Mouse (Mus musculus): Measurements from ENCODE around the gene Fam208b. TPM values are rescaled to one million over a fixed set of nuclear protein-coding genes. Genes with fewer than 3 reads are reported as not detected.

Fam208b gene
- polyA plus RNA-seq, 1 experiment = 84.6 TPM

- Histone ChIP-seq H3K9ac (ENCODE audit: low read depth, poor library complexity, severe bottlenecking) (peak within 1 kb of the TSS; percentile 65), H3K36me3 (ENCODE audit: control insufficient read depth, insufficient read depth, low read length, poor library complexity, severe bottlenecking) (no peaks in the 10 kb centered on the region), H3K27ac (ENCODE audit: insufficient read depth, low read length) (no peak within 1 kb of the TSS), H3K4me1 (ENCODE audit: control insufficient read depth, insufficient read depth, low read length) (no peaks in the 10 kb centered on the region), H3K9me3 (replicated peaks; ENCODE audit: control insufficient read depth, insufficient read depth, low read length, poor library complexity, severe bottlenecking) (no peaks in the 10 kb centered on the region), H3K4me3 (ENCODE audit: low read depth, low read length) (peak within 1 kb of the TSS; percentile 93), H3K27me3 (ENCODE audit: control insufficient read depth, insufficient read depth, low read length, poor library complexity, severe bottlenecking) (no peaks in the 10 kb centered on the region)
- TF ChIP-seq EP300 (IDR thresholded peaks at IDR 0.05; ENCODE audit: insufficient read depth, low read depth, low read length) (no peak), CTCF (IDR thresholded peaks at IDR 0.05; ENCODE audit: low read depth, low read length) (no peak), POLR2A (IDR thresholded peaks at IDR 0.05; ENCODE audit: insufficient read depth, low read length) (no peak)
Measured at GRCm38 (mm10) chr13:3633895-3634811, 23.2 kb upstream of the Fam208b start, which contains the start of gene Asb13. Gene Asb13, plus strand, starts transcription at chr13:3634032.

DNA sequence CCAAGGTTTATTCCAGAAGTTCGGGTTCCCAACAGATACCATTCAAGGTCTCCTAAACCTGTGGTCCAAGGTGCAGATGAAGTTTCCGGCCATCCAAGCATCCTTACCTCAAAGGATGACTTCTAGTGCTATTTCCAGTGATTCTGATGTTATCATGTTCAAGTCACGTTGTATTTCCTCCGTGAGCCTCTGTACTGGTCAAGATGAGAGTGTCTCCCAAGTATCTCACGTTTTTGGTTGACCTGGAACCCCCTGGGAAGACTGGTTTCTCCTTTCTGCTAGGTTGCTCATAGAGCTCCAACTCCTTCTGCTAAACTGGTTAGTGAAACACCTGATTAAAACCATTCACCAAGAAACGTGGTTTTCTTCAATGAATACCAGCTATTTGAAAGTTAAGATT lies 22.2 kb upstream of the Fam208b start:
- TF ChIP-seq CTCF (IDR thresholded peaks at IDR 0.05; ENCODE audit: low read depth, low read length) = no peak
- no peak for TF ChIP-seq EP300 (IDR thresholded peaks at IDR 0.05; ENCODE audit: insufficient read depth, low read depth, low read length)
- TF ChIP-seq POLR2A (IDR thresholded peaks at IDR 0.05; ENCODE audit: insufficient read depth, low read length) = no peak
- H3K4me1 ChIP-seq (ENCODE audit: control insufficient read depth, insufficient read depth, low read length) = peaks cover 2% of the 10 kb centered on the region
- no peaks in the 10 kb centered on the region for H3K9me3 ChIP-seq (replicated peaks; ENCODE audit: control insufficient read depth, insufficient read depth, low read length, poor library complexity, severe bottlenecking)
- H3K27ac ChIP-seq (ENCODE audit: insufficient read depth, low read length) = no peak overlapping the region
- no peak overlapping the region for H3K9ac ChIP-seq (ENCODE audit: low read depth, poor library complexity, severe bottlenecking)
- no peaks in the 10 kb centered on the region for H3K36me3 ChIP-seq (ENCODE audit: control insufficient read depth, insufficient read depth, low read length, poor library complexity, severe bottlenecking)
- no peaks in the 10 kb centered on the region for H3K27me3 ChIP-seq (ENCODE audit: control insufficient read depth, insufficient read depth, low read length, poor library complexity, severe bottlenecking)
- H3K4me3 ChIP-seq (ENCODE audit: low read depth, low read length) = no peak overlapping the region

DNA sequence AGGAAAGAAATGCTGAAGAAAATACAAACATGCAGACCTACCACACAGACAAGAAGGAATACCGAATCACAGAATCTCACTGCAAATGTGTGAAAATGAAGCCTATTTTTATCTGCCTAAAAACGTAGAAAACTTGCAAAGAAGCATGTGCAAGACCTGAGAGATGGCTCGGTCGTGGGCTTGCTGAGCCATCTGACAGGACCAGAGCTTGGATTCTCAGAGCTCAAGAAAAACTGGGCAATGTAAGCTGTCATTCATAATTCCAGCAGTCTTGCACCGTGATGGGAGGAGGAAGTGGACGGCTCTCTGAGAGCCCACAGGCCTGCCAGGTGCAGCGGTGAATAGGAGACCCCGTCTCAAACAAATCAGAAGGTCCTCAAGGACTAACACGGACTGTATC lies 21.6 kb upstream of the Fam208b start:
- H3K9ac ChIP-seq (ENCODE audit: low read depth, poor library complexity, severe bottlenecking) = no peak overlapping the region
- H3K27me3 ChIP-seq (ENCODE audit: control insufficient read depth, insufficient read depth, low read length, poor library complexity, severe bottlenecking) = no peaks in the 10 kb centered on the region
- no peaks in the 10 kb centered on the region for H3K9me3 ChIP-seq (replicated peaks; ENCODE audit: control insufficient read depth, insufficient read depth, low read length, poor library complexity, severe bottlenecking)
- H3K27ac ChIP-seq (ENCODE audit: insufficient read depth, low read length) = no peak overlapping the region
- TF ChIP-seq POLR2A (IDR thresholded peaks at IDR 0.05; ENCODE audit: insufficient read depth, low read length) = no peak
- no peaks in the 10 kb centered on the region for H3K36me3 ChIP-seq (ENCODE audit: control insufficient read depth, insufficient read depth, low read length, poor library complexity, severe bottlenecking)
- H3K4me1 ChIP-seq (ENCODE audit: control insufficient read depth, insufficient read depth, low read length) = peaks cover 3% of the 10 kb centered on the region
- no peak overlapping the region for H3K4me3 ChIP-seq (ENCODE audit: low read depth, low read length)

DNA sequence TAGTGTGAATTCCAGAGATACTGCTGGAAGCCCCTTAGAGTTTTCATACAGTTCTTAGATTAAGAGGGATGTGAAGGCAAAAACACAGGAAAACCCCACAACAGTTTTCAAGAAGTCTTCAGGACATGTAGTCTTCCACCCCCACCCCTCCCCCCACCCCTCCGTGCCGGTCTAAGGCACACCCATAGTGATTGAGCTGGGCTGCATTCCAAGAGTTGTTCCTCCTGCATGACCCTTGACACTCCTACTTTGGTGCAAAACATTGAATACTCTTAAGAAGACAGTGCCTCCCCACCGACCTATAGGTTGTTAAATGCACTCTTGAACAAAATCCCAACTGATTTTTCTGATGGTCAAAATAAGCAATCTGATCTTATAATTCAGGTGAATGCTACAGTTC lies 17.2 kb upstream of the Fam208b start:
- Histone ChIP-seq H3K4me1 (ENCODE audit: control insufficient read depth, insufficient read depth, low read length) (peaks cover 4% of the 10 kb centered on the region), H3K27ac (ENCODE audit: insufficient read depth, low read length) (no peak overlapping the region), H3K27me3 (ENCODE audit: control insufficient read depth, insufficient read depth, low read length, poor library complexity, severe bottlenecking) (no peaks in the 10 kb centered on the region), H3K36me3 (ENCODE audit: control insufficient read depth, insufficient read depth, low read length, poor library complexity, severe bottlenecking) (no peaks in the 10 kb centered on the region), H3K9me3 (replicated peaks; ENCODE audit: control insufficient read depth, insufficient read depth, low read length, poor library complexity, severe bottlenecking) (peaks cover 9% of the 10 kb centered on the region), H3K4me3 (ENCODE audit: low read depth, low read length) (no peak overlapping the region), H3K9ac (ENCODE audit: low read depth, poor library complexity, severe bottlenecking) (no peak overlapping the region)
- TF ChIP-seq CTCF (IDR thresholded peaks at IDR 0.05; ENCODE audit: low read depth, low read length) (no peak), EP300 (IDR thresholded peaks at IDR 0.05; ENCODE audit: insufficient read depth, low read depth, low read length) (peak; percentile 62; the same call in 1 of the 2 replicates)

- 0 out of 2 replicates have a peak overlapping the region, but pooled peaks have one; percentile 14 for H3K9ac ChIP-seq (ENCODE audit: low read depth, poor library complexity, severe bottlenecking)
- H3K27ac ChIP-seq (ENCODE audit: insufficient read depth, low read length) = no peak overlapping the region
- H3K4me3 ChIP-seq (ENCODE audit: low read depth, low read length) = no peak overlapping the region
- peaks cover 16% of the 10 kb centered on the region for H3K9me3 ChIP-seq (replicated peaks; ENCODE audit: control insufficient read depth, insufficient read depth, low read length, poor library complexity, severe bottlenecking)
- no peaks in the 10 kb centered on the region for H3K36me3 ChIP-seq (ENCODE audit: control insufficient read depth, insufficient read depth, low read length, poor library complexity, severe bottlenecking)
- H3K27me3 ChIP-seq (ENCODE audit: control insufficient read depth, insufficient read depth, low read length, poor library complexity, severe bottlenecking) = no peaks in the 10 kb centered on the region
- TF ChIP-seq EP300 (IDR thresholded peaks at IDR 0.05; ENCODE audit: insufficient read depth, low read depth, low read length) (no peak), POLR2A (IDR thresholded peaks at IDR 0.05; ENCODE audit: insufficient read depth, low read length) (no peak), CTCF (IDR thresholded peaks at IDR 0.05; ENCODE audit: low read depth, low read length) (no peak)
- peaks cover 4% of the 10 kb centered on the region for H3K4me1 ChIP-seq (ENCODE audit: control insufficient read depth, insufficient read depth, low read length)
Measured at GRCm38 (mm10) chr13:3627139-3627538, 16.2 kb upstream of the Fam208b start.

GRCm38 (mm10) chr13:3610118-3610794 lies 652 bp downstream of the Fam208b start:
- no peaks in the 10 kb centered on the region for H3K4me1 ChIP-seq (ENCODE audit: control insufficient read depth, insufficient read depth, low read length)
- H3K9ac ChIP-seq (ENCODE audit: low read depth, poor library complexity, severe bottlenecking) = peak overlapping the region; percentile 83
- H3K27ac ChIP-seq (ENCODE audit: insufficient read depth, low read length) = peak overlapping the region; percentile 55
- TF ChIP-seq POLR2A (IDR thresholded peaks at IDR 0.05; ENCODE audit: insufficient read depth, low read length) (no peak), EP300 (IDR thresholded peaks at IDR 0.05; ENCODE audit: insufficient read depth, low read depth, low read length) (no peak), CTCF (IDR thresholded peaks at IDR 0.05; ENCODE audit: low read depth, low read length) (no peak)
- peaks cover 31% of the 10 kb centered on the region for H3K9me3 ChIP-seq (replicated peaks; ENCODE audit: control insufficient read depth, insufficient read depth, low read length, poor library complexity, severe bottlenecking)
- H3K4me3 ChIP-seq (ENCODE audit: low read depth, low read length) = peak overlapping the region; percentile 80
- no peaks in the 10 kb centered on the region; the same call in 1 of the 2 replicates for H3K36me3 ChIP-seq (ENCODE audit: control insufficient read depth, insufficient read depth, low read length, poor library complexity, severe bottlenecking)
- no peaks in the 10 kb centered on the region for H3K27me3 ChIP-seq (ENCODE audit: control insufficient read depth, insufficient read depth, low read length, poor library complexity, severe bottlenecking)

Measured in ES-Bruce4 (cell line).